Mouse (Mus musculus) myocyte (in vitro differentiated cells): ENCODE measurements around the gene Zmynd8.

Experiments used
- MYOD1 ChIP-seq, 3 experiments: IDR thresholded peaks; one replicate each; pipeline ENCODE4 v1.6.1; 2011; ENCODE audit warnings: control low read depth in 2 of 3, low read depth in 2 of 3, mild to moderate bottlenecking in 2 of 3, moderate library complexity in 1 of 3; ENCODE audit not compliant: insufficient read length in 2 of 3, control insufficient read depth in 1 of 3
- MYOG ChIP-seq, 3 experiments: IDR thresholded peaks; one replicate each; pipeline ENCODE4 v1.6.1; 2011; ENCODE audit warnings: control low read depth in 2 of 3, low read depth in 2 of 3, mild to moderate bottlenecking in 2 of 3; ENCODE audit not compliant: insufficient read length in 2 of 3, control insufficient read depth in 1 of 3, insufficient read depth in 1 of 3
- POLR2A ChIP-seq: IDR thresholded peaks from one replicate; pipeline ENCODE4 v1.6.1; 2011; ENCODE audit warnings: low read depth, mild to moderate bottlenecking, control low read depth, moderate library complexity; ENCODE audit not compliant: insufficient read length
- POLR2AphosphoS2 ChIP-seq: IDR thresholded peaks from one replicate; pipeline ENCODE4 v1.6.1; 2011; ENCODE audit warnings: low read depth, control low read depth; ENCODE audit not compliant: insufficient read length
- TCF12 ChIP-seq: IDR thresholded peaks from one replicate; pipeline ENCODE4 v1.6.1; 2011; ENCODE audit warnings: mild to moderate bottlenecking, control low read depth; ENCODE audit not compliant: poor library complexity, insufficient read depth, severe bottlenecking
- TCF3 ChIP-seq: IDR thresholded peaks from one replicate; pipeline ENCODE4 v1.6.1; 2011; ENCODE audit warnings: low read depth, control low read depth; ENCODE audit not compliant: insufficient read length

DNA sequence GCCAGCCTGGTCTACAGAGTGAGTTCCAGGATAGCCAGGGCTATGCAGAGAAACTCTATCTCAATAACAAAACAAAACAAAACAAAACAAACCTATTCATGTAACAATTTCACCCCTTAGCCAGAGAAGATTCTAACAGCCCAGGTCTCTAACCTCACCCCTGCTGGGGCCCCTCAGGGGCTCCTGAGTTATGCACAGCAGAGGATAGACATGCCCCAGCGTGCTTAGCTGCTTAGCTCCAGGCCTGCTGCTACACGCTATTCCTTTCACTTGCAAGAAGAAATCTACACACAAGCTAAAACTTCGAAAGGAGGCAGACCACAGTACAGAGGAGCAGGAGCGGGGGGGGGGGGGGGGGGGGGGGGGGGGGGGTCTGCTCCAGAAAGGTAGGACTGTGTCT lies 4.3 kb downstream of the Zmynd8 start:
- no peak for TF ChIP-seq TCF3
- no peak for TF ChIP-seq POLR2A
- TF ChIP-seq MYOD1 (IDR thresholded peaks at IDR 0.05; ENCODE audit: control insufficient read depth in 1 of 3, insufficient read length in 2 of 3, low read depth in 2 of 3), result no peak
- no peak for TF ChIP-seq TCF12
- TF ChIP-seq POLR2AphosphoS2, result no peak
- TF ChIP-seq MYOG (IDR thresholded peaks at IDR 0.05; ENCODE audit: control insufficient read depth in 1 of 3, insufficient read depth in 1 of 3, insufficient read length in 2 of 3, low read depth in 2 of 3), result no peak
